Mouse (Mus musculus) heart, postnatal 25 days (tissue): ENCODE data around the gene Sh3glb1. TPM values are rescaled to one million over a fixed set of nuclear protein-coding genes. Genes with fewer than 3 reads are reported as not detected.
"Not testable (repeated sequence)": the region's sequence is repeated elsewhere in the genome, so short reads cannot be mapped to it uniquely, and the experiment has no call there.

ENCODE experiments used
- DNase-seq: peaks from one replicate; pipeline ENCODE4 v3.0.0; 2022; ENCODE audit warnings: low spot score
- intact Hi-C: fragments of 180-260 bp; cut with DNase I; formaldehyde crosslinking; loops from one replicate; pipeline ENCODE4 v1.15.1; 2025
- total RNA-seq, 2 experiments: library from RNA; stranded (reverse); gene quantifications; 2 replicates each; pipeline ENCODE4 v1.2.3; 2021

The Sh3glb1 gene
- 100 to 1,000 TPM; 330 to 353 TPM for total RNA-seq

GRCm38 (mm10) chr3:144719901-144720747 is at the start of gene Sh3glb1:
Gene Sh3glb1, minus strand, starts transcription at chr3:144720335.
- intact Hi-C loops = loop anchor here (2.0 to 10.0 kb wide), 5 partner anchors 27 to 515 kb away; partner anchors contain the start of genes Hs2st1, Lmo4 and Selenof
- peak; percentile 90 for DNase-seq

- DNase-seq = no peak
- intact Hi-C loops = no loop called here
These were observed 45.0 kb upstream of the Sh3glb1 start for GRCm38 (mm10) chr3:144765161-144765560.

DNA sequence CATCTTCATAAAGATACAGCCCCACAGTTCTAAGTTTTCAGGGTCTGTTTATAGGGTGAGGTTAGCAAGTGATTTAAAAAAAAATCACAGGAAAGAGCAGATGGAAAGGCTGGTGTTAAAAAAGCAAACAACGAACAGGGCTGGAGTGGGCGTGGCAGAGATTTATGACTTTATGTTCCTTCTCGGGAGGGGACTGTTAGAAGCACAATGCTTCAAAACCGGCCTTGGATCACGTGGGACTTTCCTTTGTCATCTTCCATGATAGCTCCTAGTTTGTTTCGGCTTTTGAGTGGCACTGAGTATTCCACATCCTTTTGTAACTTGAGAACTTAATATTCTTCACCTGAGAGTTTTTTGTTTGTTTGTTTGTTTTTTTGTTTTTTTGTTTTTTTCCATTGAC is 41.3 kb upstream of the Sh3glb1 start:
- intact Hi-C loops = no loop called here
- no peak for DNase-seq

DNA sequence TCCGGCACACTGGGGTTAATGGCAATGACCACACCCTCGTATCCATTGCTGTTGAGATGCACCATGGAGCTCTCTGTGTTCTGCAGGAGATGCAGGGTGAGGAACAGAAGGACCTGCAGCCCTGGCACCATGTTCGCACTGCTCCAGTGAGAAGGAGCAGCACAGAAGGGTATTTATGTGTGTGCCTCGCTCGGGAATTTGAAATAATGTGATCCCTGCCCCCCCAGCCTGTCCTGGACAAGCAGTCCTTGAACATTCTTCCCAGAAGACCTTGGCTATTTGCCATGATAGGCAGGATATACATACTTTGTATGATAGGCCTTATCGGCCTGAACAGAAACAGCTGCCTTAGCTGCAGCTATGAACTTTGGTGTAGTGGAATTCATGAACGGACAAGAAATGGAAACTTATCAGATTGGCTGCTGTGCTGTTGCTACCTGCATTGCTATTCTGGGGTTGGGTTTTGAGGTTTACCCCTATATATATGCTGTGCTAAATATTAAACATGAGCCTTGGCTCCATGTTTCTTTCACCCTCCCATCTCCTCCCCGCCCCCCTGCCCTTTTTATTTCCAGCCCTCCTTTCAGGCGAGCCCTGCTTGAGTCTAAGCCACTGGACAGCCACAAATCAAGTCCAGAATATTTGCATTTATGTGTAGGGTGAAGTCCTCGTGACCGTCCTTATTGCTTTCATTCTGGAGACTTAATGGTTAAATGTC is 40.6 kb upstream of the Sh3glb1 start, which contains the start of gene Clca3a1:
Gene Clca3a1 (minus strand): TSS at position 386 of the 718 bp plus-strand sequence.
- DNase-seq = no peak
- intact Hi-C loops = no loop called here

GRCm38 (mm10) chr3:144759719-144760118 is 39.6 kb upstream of the Sh3glb1 start:
- DNase-seq = no peak
- intact Hi-C loops = loop anchor here (10.0 kb wide), 1 partner anchor 55 kb away; the partner anchor contains the start of gene Clca3a2

GRCm38 (mm10) chr3:144756103-144756502 is 36.0 kb upstream of the Sh3glb1 start:
- intact Hi-C loops = loop anchor here (10.0 kb wide), 1 partner anchor 59 kb away; the partner anchor contains the start of gene Clca3a2
- not testable (repeated sequence) for DNase-seq

DNA sequence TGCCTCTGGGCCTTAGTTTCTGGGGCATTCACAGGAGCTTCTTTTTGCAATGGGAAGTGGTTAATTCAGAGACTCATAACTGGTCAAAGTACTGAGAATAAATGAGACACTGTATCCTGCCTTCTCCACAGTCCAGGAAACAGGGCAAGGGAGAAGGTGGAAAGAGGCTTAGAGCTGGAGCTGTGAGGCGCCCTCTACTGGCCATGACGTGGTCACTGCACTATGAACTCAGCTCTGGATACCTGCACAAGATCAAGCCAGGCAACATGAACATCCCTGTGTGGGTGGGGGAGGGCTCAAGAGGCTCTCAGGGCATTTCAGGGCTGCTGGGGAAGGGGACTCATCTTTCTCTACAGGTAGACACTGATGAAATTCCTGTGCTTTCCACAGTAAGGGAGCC is 33.0 kb upstream of the Sh3glb1 start:
- intact Hi-C loops = loop anchor here (10.0 kb wide), 1 partner anchor 62 kb away; the partner anchor contains the start of gene Clca3a2
- no peak for DNase-seq

DNA sequence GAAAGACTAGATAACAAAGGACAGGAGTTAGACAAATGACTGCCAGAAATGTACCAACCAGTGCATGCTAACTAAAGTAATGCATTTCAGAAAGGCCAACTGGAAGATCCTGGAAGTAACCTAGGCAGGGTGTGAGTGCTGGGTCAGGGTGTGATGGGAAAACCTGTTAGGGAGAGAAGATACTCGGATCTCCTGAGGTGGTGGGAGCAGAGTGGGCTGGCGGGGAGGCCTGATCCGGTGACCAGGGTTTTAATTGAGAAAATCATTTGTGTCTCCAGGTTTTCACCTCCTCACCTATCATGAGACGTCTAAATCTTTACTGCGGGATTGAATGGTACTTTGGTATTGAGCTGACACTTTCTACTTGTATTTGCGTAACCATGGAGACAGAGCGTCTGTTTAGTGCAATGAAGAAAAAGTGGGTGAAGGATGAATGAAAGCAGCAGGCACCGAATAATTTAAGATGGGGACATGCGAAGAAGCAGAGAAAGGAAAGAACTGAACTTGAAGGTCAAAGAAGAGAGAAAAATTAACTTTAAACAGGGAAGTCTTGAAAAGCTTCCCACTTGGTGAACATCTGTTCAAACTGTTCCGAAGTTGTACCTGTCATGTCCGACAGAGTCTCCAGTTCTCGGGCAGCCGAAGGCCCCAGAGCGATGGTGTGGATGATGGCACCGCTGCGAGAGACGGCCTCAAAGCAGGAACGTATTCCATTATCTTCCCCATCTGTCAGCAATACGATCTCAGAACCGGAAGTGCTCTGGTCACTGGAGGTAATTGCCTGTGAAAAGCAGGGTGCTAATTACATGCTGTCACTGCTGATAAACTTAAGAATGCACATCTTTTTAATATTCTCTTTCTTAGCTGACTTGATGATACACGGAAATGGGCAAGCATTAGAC is 29.2 kb upstream of the Sh3glb1 start:
- intact Hi-C loops, DNase-seq: not testable (repeated sequence)

GRCm38 (mm10) chr3:144747706-144748105 is 27.6 kb upstream of the Sh3glb1 start:
- DNase-seq, intact Hi-C loops: not testable (repeated sequence)

- DNase-seq, intact Hi-C loops: not testable (repeated sequence)
These were observed 18.3 kb upstream of the Sh3glb1 start for GRCm38 (mm10) chr3:144738396-144738795.

DNA sequence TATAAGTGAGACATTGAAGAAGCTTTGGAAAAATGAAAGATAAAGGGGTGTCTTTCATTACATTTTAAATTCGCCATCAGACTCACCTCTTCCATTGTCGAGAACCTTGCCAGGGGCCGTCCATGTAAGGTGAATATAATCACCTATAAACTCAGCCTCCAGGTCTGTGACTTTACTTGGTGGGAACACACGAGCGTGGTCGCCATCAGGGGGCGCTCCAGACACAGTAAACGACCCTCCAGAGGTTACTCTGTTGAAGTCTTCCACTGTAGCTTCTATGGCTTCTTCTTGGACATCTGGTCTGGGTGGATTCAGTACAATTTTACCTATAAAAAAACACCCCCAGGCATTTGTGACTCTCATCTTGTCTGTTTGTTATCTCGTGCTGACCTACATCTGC is 16.7 kb upstream of the Sh3glb1 start:
- DNase-seq = no peak
- intact Hi-C loops = no loop called here

- intact Hi-C loops = loop anchor here (5.0 kb wide), 1 partner anchor 106 kb away; no protein-coding TSS in a partner anchor
- peak; percentile 17 for DNase-seq
These were observed 3.3 kb upstream of the Sh3glb1 start for GRCm38 (mm10) chr3:144723455-144723854.

DNA sequence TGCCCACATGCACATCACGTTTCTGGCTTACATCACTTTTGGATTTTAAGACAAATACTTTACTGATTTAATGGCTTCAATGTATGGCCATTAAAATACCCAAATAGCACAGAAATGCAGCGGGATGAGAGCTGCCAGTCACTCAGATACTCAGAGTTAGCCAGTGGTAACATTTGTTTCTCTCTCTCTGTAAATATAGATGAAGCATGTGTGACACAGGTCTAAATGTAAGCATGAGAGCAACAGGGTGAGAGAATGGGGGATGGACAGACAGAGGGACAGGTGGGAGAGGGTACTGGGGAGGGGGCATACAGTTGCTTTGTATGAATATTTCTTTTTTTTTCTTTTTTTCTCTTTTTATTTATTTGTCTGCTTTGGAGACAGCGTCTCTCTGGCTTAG is 2.4 kb upstream of the Sh3glb1 start:
- not testable (repeated sequence) for DNase-seq
- intact Hi-C loops = loop anchor here (5.0 kb wide), 1 partner anchor 105 kb away; no protein-coding TSS in a partner anchor

DNA sequence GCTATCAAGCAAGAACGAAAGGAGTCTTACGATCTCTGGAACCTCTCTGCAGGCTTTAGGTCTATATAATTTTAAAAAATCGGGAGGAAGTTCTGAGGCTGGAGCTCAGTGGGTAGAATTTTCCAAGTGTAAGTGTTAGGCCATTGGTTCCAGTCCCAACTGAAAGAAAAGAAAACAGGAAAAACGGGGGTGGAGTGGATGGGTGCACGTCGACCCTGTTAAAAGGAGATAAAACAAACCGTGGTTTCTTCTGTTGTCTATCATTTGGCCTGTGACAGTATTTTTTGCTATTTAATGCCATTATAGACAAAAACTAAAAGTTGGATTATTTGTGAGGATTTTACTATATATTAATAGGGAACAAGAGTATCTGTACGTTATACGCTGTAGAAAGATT is 1.7 kb upstream of the Sh3glb1 start:
- intact Hi-C loops = loop anchor here (2.0 to 5.0 kb wide), 4 partner anchors 29 to 267 kb away; partner anchors contain the start of genes Hs2st1 and Selenof
- DNase-seq = no peak

GRCm38 (mm10) chr3:144721077-144721859 is 1.1 kb upstream of the Sh3glb1 start:
- DNase-seq = no peak
- intact Hi-C loops = loop anchor here (2.0 to 5.0 kb wide), 4 partner anchors 28 to 266 kb away; partner anchors contain the start of genes Hs2st1 and Selenof

- DNase-seq = peak; percentile 44
- intact Hi-C loops = loop anchor here (10.0 kb wide), 1 partner anchor 514 kb away; the partner anchor contains the start of gene Lmo4
These were observed 841 bp downstream of the Sh3glb1 start for GRCm38 (mm10) chr3:144719088-144719900.

DNA sequence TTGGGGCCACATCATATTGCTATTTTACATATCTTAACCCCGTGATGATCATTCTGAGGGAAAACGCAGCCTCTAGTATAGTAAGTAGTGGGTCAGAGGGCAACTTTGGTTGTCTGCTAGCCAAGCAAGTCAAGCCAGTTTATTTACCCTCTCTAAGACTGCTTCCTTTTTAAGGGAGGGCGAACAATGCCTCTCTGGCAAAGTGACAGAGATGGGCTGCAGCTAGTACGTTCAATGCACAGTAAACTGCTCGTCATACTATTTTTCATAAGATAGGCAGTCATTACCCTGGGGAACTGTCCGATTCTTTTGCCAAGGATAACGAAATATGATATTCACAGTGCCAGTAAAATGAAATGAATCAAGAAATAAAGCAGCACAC is 1.4 kb downstream of the Sh3glb1 start:
- intact Hi-C loops = loop anchor here (10.0 kb wide), 1 partner anchor 514 kb away; the partner anchor contains the start of gene Lmo4
- no peak for DNase-seq
